Mouse (Mus musculus): ENCODE measurements around the gene Vamp9. TPM values are rescaled to one million over a fixed set of nuclear protein-coding genes. Genes with fewer than 3 reads are reported as not detected.

The Vamp9 gene
- polyA plus RNA-seq (2014; fragmentation: Nextera tagmentation; extraction: Ambion mirVana): 0.50 and 0.68 TPM in 2 replicates

DNA sequence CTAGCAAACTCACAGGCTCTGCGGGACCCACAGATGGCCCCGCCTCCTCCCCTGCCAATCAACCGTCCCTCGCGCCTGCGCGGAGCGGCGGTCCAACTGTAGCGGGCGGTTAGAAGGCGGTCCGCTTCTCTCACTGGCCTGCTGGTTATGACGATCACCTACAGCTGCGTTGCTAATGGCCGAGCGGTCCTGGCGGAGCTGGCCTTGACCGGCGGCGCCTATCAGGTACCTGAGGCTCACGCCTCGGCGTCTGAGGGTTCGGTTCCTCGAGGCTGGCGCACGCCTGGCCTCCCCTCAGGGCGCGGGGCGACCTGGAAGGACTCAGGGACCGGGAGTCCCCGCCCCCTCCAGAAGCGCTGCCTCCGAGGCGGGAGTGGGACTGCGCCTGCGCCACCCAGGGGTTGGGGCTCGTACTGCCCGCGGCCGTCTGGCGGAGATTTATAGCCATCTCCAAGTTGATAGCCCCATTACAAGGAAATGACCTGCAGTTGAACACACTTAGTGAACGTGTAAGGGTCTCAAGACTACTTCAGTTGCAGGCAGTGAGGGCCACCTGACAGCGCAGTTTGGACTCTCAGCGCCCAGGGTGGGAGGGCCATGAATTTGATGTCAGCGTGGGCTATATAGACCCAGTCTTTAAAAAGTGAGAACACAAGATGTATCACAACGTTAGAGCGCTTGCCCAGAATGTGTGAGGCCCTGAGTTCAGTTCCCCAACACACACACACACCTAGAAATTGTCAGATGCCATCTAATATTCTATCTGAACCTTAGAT is at the start of gene Vamp9:
Gene Vamp9 (plus strand): TSS at position 74 of the 776 bp plus-strand sequence.
- peak; percentile 97 for ATAC-seq (ENCODE audit: low FRiP score, low TSS enrichment)

DNA sequence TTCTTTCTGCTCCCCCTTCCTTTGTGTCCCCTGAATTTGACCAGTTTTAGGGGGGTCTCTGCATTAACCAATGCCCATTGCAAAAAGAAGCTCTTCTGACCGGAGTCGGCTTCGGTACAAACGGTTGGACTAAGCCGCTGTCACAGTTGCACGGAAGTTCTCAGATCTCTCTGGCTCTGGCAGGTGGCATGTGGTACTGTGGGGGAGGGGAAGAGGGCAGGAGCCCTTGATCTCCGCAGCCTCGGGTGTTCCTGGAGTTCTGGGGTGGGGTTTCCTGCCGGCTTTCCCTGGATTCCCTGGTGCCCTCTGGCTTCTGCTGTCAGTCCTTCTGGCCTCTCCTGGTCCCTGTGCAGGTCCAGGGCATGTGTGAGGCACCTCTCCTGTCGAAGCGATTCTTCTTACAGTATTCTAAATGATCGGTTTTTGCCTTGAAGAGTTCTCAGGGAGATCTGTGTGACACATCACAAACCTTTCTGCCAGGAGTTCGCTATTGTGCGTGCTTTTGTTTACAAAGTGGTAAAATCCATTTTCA is 48.9 kb upstream of the Vamp9 start:
- Histone ChIP-seq H3K27me3 (ENCODE audit: control insufficient read depth, insufficient read depth, low read length) (no peaks in the 10 kb centered on the region), H3K27ac (replicated peaks; ENCODE audit: low read depth, low read length) (no peak overlapping the region), H3K4me2 (ENCODE audit: low read length) (no peak overlapping the region), H3K36me3 (ENCODE audit: control insufficient read depth, insufficient read depth, low read length) (no peaks in the 10 kb centered on the region), H3K4me1 (ENCODE audit: control insufficient read depth, insufficient read depth, low read length) (peaks cover 8% of the 10 kb centered on the region; the same call in 1 of the 2 replicates), H3K9ac (replicated peaks; ENCODE audit: low read length) (no peak overlapping the region), H3K9me3 (ENCODE audit: control insufficient read depth, low read length) (no peaks in the 10 kb centered on the region), H3K4me3 (replicated peaks; ENCODE audit: low read depth, low read length) (no peak overlapping the region)
- 26% methylated on average over 14 of the region's 14 CpGs for WGBS
- ATAC-seq (ENCODE audit: low FRiP score, low TSS enrichment): no peak
- DNase-seq: no peak

More for the DNA sequence above, at the start of gene Vamp9:
- H3K4me1 ChIP-seq (ENCODE audit: control insufficient read depth, insufficient read depth, low read length): 0 out of 2 replicates have a peak, but pooled peaks cover 3% of the 10 kb centered on the region
- peak within 1 kb of the TSS; percentile 60 for H3K4me2 ChIP-seq (ENCODE audit: low read length)
- peak within 1 kb of the TSS; percentile 55 for H3K9ac ChIP-seq (replicated peaks; ENCODE audit: low read length)
- peak; percentile 97 for DNase-seq
- 12% methylated on average over 49 of the region's 49 CpGs for WGBS
- no peaks in the 10 kb centered on the region for H3K36me3 ChIP-seq (ENCODE audit: control insufficient read depth, insufficient read depth, low read length)
- H3K4me3 ChIP-seq (replicated peaks; ENCODE audit: low read depth, low read length): peak within 1 kb of the TSS; percentile 52
- H3K27me3 ChIP-seq (ENCODE audit: control insufficient read depth, insufficient read depth, low read length): peaks cover 3% of the 10 kb centered on the region; the same call in 1 of the 2 replicates
- no peaks in the 10 kb centered on the region for H3K9me3 ChIP-seq (ENCODE audit: control insufficient read depth, low read length)
- H3K27ac ChIP-seq (replicated peaks; ENCODE audit: low read depth, low read length): peak within 1 kb of the TSS; percentile 77

DNA sequence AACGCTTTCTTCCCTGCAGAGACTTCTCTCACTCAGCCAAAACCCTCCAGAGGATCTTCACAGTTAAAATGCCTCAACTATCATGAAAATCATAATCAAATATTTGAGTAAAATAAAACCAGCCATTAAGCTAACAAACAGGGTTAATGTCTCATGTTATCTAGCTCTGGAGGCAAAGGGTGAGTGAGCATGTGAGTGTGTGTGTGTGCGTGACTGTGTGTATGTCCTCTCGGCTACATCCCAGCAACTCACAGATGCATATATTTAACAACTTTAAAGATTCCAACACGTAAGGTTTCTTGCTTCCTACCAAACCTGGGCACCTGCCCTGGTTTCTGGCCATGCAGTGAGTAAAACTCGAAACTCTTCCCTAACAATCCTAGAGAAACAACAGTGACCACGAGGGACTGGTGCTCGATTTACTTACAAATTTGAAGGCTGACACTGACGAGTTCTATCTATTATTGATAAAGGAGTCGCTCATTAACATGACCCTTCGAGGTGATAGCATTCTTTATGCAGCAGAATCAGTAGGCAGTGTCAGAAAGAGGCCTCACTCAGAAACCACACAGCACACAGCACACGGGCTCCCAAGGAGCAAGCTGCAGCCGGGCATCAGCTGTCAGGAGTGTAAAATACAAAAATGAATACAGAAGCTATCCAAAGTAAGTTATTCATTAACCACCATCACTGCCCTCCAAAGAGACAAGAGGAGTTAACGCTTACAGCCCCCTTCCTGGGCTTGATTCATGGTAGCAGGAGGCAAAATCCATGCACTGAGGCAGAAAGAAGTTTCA is 46.2 kb upstream of the Vamp9 start:
- Histone ChIP-seq H3K4me2 (ENCODE audit: low read length) (no peak overlapping the region), H3K9ac (replicated peaks; ENCODE audit: low read length) (no peak overlapping the region), H3K36me3 (ENCODE audit: control insufficient read depth, insufficient read depth, low read length) (no peaks in the 10 kb centered on the region), H3K9me3 (ENCODE audit: control insufficient read depth, low read length) (no peaks in the 10 kb centered on the region), H3K27me3 (ENCODE audit: control insufficient read depth, insufficient read depth, low read length) (no peaks in the 10 kb centered on the region), H3K4me3 (replicated peaks; ENCODE audit: low read depth, low read length) (no peak overlapping the region), H3K27ac (replicated peaks; ENCODE audit: low read depth, low read length) (no peak overlapping the region), H3K4me1 (ENCODE audit: control insufficient read depth, insufficient read depth, low read length) (peaks cover 8% of the 10 kb centered on the region; the same call in 1 of the 2 replicates)
- DNase-seq: peak; percentile 42
- WGBS: 58% methylated on average over 13 of the region's 13 CpGs
- no peak for ATAC-seq (ENCODE audit: low FRiP score, low TSS enrichment)

DNA sequence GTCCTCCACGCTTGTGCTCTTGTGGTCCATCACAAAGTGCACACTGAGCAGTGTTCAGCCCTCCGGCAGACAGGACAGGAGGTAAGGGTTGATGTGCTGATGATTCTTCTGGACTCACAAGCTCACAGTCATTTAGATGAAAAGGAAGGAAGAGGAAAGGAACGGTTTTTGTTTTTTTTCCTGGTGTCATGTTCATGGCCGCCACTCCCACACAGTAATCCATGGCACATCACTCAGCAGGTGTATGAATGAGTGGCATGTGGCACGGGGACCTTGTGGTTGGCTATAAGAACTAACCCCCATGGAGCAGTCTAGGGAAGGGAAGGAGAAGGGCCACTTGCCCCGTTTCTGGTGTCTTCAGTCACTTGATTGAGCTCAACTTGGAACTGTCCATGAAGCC is 44.2 kb upstream of the Vamp9 start:
- H3K9ac ChIP-seq (replicated peaks; ENCODE audit: low read length): no peak overlapping the region
- no peak overlapping the region for H3K4me2 ChIP-seq (ENCODE audit: low read length)
- H3K9me3 ChIP-seq (ENCODE audit: control insufficient read depth, low read length): no peaks in the 10 kb centered on the region
- 84% methylated on average over 6 of the region's 6 CpGs for WGBS
- no peak for DNase-seq
- peaks cover 6% of the 10 kb centered on the region; the same call in 1 of the 2 replicates for H3K4me1 ChIP-seq (ENCODE audit: control insufficient read depth, insufficient read depth, low read length)
- no peaks in the 10 kb centered on the region for H3K36me3 ChIP-seq (ENCODE audit: control insufficient read depth, insufficient read depth, low read length)
- H3K27me3 ChIP-seq (ENCODE audit: control insufficient read depth, insufficient read depth, low read length): no peaks in the 10 kb centered on the region
- no peak overlapping the region for H3K4me3 ChIP-seq (replicated peaks; ENCODE audit: low read depth, low read length)
- no peak for ATAC-seq (ENCODE audit: low FRiP score, low TSS enrichment)
- H3K27ac ChIP-seq (replicated peaks; ENCODE audit: low read depth, low read length): no peak overlapping the region

DNA sequence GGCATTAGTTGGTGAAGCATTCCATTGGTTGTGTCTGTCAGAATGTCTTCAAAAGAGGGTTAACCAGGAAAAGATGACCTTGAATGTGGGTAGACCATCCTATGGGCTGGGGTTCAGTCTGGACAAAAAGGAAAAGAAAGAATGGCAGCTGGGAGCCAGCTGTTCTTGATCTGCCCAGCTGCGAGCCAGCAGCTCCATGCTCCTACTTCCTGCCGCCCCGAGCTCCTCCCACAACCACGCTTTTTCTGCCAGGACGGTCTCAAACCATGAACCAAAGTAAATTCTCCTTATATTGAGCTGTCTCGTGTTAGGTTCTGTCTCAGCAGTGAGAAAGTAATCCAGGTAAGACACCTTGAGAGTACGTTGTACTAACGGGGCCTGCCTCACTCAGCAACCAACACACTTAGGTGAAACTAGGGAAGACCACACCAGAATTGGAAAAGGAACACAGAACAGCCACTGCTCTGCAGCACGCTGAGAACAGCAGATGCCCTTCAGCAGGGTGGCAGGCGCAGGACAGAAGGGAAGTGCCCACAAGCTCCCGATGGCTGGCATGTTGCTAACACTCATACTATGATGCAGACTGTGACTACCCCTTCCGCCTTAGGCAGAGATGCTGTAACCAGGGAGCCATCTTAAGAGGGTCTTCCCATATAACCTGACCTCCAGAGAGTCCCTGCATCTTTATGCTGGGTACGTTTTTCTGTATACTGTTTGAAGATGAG is 42.2 kb upstream of the Vamp9 start:
- H3K4me3 ChIP-seq (replicated peaks; ENCODE audit: low read depth, low read length): no peak overlapping the region
- no peaks in the 10 kb centered on the region for H3K27me3 ChIP-seq (ENCODE audit: control insufficient read depth, insufficient read depth, low read length)
- no peak overlapping the region for H3K27ac ChIP-seq (replicated peaks; ENCODE audit: low read depth, low read length)
- H3K4me1 ChIP-seq (ENCODE audit: control insufficient read depth, insufficient read depth, low read length): no peaks in the 10 kb centered on the region
- ATAC-seq (ENCODE audit: low FRiP score, low TSS enrichment): no peak
- WGBS: 88% methylated on average over 13 of the region's 13 CpGs
- DNase-seq: no peak
- no peak overlapping the region for H3K9ac ChIP-seq (replicated peaks; ENCODE audit: low read length)
- no peaks in the 10 kb centered on the region for H3K36me3 ChIP-seq (ENCODE audit: control insufficient read depth, insufficient read depth, low read length)
- no peaks in the 10 kb centered on the region for H3K9me3 ChIP-seq (ENCODE audit: control insufficient read depth, low read length)
- H3K4me2 ChIP-seq (ENCODE audit: low read length): no peak overlapping the region

DNA sequence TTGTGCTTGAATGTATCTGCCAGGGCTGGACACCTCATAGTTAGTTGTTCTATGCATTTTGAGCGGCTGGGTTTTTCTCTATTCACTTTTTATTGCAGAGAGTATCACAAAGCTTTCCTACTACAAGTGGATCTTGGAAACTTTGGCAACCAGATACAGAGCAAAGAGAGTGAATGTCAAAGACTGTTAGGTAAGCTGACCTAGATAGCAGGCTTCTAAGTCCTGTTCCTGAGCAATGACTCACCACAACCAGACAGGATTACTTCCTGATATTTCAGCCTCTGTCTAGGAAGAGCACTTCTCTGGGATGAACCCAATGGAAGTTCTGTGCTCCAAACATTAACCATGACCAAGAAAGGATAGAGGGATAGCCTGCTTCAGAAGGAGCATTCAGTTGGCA is 40.3 kb upstream of the Vamp9 start:
- Histone ChIP-seq H3K4me3 (replicated peaks; ENCODE audit: low read depth, low read length) (no peak overlapping the region), H3K36me3 (ENCODE audit: control insufficient read depth, insufficient read depth, low read length) (no peaks in the 10 kb centered on the region), H3K4me1 (ENCODE audit: control insufficient read depth, insufficient read depth, low read length) (no peaks in the 10 kb centered on the region), H3K27ac (replicated peaks; ENCODE audit: low read depth, low read length) (no peak overlapping the region), H3K27me3 (ENCODE audit: control insufficient read depth, insufficient read depth, low read length) (no peaks in the 10 kb centered on the region), H3K4me2 (ENCODE audit: low read length) (no peak overlapping the region), H3K9me3 (ENCODE audit: control insufficient read depth, low read length) (no peaks in the 10 kb centered on the region), H3K9ac (replicated peaks; ENCODE audit: low read length) (no peak overlapping the region)
- DNase-seq (no peak), ATAC-seq (ENCODE audit: low FRiP score, low TSS enrichment) (no peak)
- 92% methylated on average over 1 of the region's 1 CpGs for WGBS

DNA sequence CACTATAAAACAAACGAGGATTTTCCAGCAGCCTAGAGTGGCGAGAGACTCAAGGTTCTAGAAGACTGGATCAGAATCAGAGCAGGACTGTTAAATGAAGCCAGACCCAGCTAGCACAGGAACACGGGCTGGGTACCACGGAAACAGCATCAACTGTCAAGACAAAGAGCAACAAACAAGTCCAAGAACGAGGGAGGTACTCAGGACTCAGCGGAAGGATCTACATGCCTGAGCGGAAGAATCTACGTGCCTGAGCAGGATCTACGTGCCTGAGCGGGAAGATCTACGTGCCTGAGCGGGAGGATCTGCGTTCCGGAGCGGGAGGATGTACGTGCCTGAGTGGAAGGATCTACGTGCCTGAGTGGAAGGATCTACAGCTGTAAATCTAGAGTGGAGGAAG is 37.8 kb upstream of the Vamp9 start:
- DNase-seq (no peak), ATAC-seq (ENCODE audit: low FRiP score, low TSS enrichment) (no peak)
- Histone ChIP-seq H3K9ac (replicated peaks; ENCODE audit: low read length) (no peak overlapping the region), H3K27me3 (ENCODE audit: control insufficient read depth, insufficient read depth, low read length) (no peaks in the 10 kb centered on the region), H3K4me3 (replicated peaks; ENCODE audit: low read depth, low read length) (no peak overlapping the region), H3K36me3 (ENCODE audit: control insufficient read depth, insufficient read depth, low read length) (no peaks in the 10 kb centered on the region), H3K27ac (replicated peaks; ENCODE audit: low read depth, low read length) (no peak overlapping the region), H3K4me1 (ENCODE audit: control insufficient read depth, insufficient read depth, low read length) (peaks cover 7% of the 10 kb centered on the region; the same call in 1 of the 2 replicates), H3K9me3 (ENCODE audit: control insufficient read depth, low read length) (no peaks in the 10 kb centered on the region), H3K4me2 (ENCODE audit: low read length) (no peak overlapping the region)
- WGBS: 91% methylated on average over 17 of the region's 17 CpGs

DNA sequence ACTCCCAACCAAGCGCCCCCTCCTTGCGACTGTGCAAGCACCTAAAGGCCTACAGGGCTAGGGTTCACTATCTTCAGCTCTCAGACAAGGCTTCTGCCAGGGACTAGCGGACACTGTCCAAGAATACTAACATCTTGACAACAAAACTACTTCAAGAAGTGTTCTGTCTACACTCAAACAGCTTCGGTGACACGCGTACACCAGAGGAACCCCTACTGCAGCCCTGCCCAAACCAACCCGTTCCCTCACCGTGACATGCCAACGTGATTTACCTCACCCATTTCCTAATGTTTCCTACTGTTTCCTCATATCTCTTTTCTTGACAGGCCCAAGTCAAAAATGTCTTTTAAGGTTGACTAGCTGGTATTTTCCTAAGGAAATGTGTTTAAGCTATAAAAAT is 37.1 kb upstream of the Vamp9 start:
- H3K4me1 ChIP-seq (ENCODE audit: control insufficient read depth, insufficient read depth, low read length): peaks cover 7% of the 10 kb centered on the region; the same call in 1 of the 2 replicates
- no peaks in the 10 kb centered on the region for H3K36me3 ChIP-seq (ENCODE audit: control insufficient read depth, insufficient read depth, low read length)
- H3K4me2 ChIP-seq (ENCODE audit: low read length): no peak overlapping the region
- H3K4me3 ChIP-seq (replicated peaks; ENCODE audit: low read depth, low read length): no peak overlapping the region
- H3K9ac ChIP-seq (replicated peaks; ENCODE audit: low read length): no peak overlapping the region
- H3K27ac ChIP-seq (replicated peaks; ENCODE audit: low read depth, low read length): no peak overlapping the region
- no peak for DNase-seq
- WGBS: 92% methylated on average over 9 of the region's 9 CpGs
- H3K9me3 ChIP-seq (ENCODE audit: control insufficient read depth, low read length): no peaks in the 10 kb centered on the region
- H3K27me3 ChIP-seq (ENCODE audit: control insufficient read depth, insufficient read depth, low read length): no peaks in the 10 kb centered on the region
- no peak for ATAC-seq (ENCODE audit: low FRiP score, low TSS enrichment)

Data from midbrain, embryonic 14.5 days (tissue).